Mouse (Mus musculus): ENCODE measurements at regions not wholly inside any gene's neighbourhood (a gene's known extent, or its start where the extent isn't known, plus 50 kb on each side); places are given as distances from the start of the nearest gene placed in this dataset.

DNA sequence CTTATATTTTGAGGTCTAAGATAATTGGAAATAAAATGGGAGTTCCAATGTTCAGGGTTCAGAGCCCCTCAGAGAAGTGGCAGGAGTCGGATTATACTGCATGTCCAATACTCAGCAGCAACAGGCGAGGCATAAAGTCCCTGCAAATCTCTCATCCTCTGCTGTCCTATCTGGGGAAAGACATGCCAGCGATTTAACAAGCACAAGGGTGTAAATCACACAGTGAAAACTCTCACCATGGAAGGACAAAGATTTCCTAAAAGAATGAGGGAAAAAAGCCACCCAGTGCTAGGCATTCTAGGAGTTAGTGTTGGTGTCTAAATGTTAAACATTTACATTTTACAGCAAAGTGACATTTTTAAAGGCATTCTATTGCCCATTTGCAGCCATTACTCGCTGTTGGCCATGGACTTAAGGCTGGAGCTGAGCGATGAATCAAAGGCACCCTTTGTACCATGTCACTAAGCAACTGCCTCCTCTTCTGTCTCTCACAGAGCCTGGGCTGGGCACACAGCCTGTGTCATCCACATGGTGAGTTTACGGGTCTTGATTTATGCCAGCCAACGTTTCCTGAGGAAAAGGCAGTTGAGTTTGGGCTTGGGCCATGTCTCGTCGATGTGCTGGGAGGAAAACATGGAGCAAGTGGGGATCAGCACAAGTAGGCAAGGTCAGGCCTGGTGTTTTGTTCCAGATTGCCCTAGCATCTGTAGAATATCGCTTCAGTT is 265.9 kb upstream of the Ncam1 start:
- DNase-seq (ENCODE audit: low spot score): peak; percentile 63
- H3K9ac ChIP-seq: no peak overlapping the region
- H3K4me1 ChIP-seq (replicated peaks; ENCODE audit: control insufficient read depth, insufficient read depth, low read length): no peaks in the 10 kb centered on the region
- H3K27me3 ChIP-seq (ENCODE audit: control insufficient read depth, insufficient read depth, low read length): no peaks in the 10 kb centered on the region
- peak overlapping the region; percentile 26 for H3K27ac ChIP-seq
- 65% methylated on average over 10 of the region's 10 CpGs for WGBS
- no peak overlapping the region for H3K4me2 ChIP-seq (replicated peaks)
- no peaks in the 10 kb centered on the region for H3K36me3 ChIP-seq (replicated peaks; ENCODE audit: control insufficient read depth, insufficient read depth)
- ATAC-seq (ENCODE audit: low FRiP score): peak; percentile 88; the same call in 1 of the 2 replicates
- H3K9me3 ChIP-seq (ENCODE audit: control insufficient read depth, low read length): no peaks in the 10 kb centered on the region
- H3K4me3 ChIP-seq (replicated peaks; ENCODE audit: low read length): no peak overlapping the region

DNA sequence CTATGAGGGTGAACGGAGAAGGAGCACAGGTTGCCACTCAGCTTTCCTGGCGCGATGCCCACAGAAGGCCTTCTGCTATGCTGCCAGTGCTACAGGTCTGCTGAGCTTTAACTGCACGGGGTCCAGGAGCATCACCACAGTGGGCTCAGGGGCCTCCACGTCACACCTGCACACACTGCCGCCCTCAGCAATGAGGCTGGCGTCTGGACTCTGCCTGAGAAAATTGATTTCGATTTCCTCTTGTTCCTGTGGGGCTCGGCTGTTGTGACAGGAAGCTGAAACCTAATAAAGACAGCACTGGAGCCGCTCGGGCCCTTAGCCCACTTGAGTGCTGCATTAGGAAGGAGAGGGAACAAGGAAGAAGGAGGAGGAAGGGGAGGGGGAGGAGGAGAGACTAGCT is 239.5 kb upstream of the Ncam1 start:
- no peak overlapping the region for H3K4me3 ChIP-seq (replicated peaks; ENCODE audit: low read length)
- no peaks in the 10 kb centered on the region for H3K27me3 ChIP-seq (ENCODE audit: control insufficient read depth, insufficient read depth, low read length)
- peak; percentile 40; the same call in 1 of the 2 replicates for ATAC-seq (ENCODE audit: low FRiP score)
- 55% methylated on average over 11 of the region's 11 CpGs for WGBS
- no peaks in the 10 kb centered on the region for H3K4me1 ChIP-seq (replicated peaks; ENCODE audit: control insufficient read depth, insufficient read depth, low read length)
- H3K9me3 ChIP-seq (ENCODE audit: control insufficient read depth, low read length): no peaks in the 10 kb centered on the region
- H3K36me3 ChIP-seq (replicated peaks; ENCODE audit: control insufficient read depth, insufficient read depth): no peaks in the 10 kb centered on the region
- peak overlapping the region; percentile 16; the same call in 1 of the 2 replicates for H3K27ac ChIP-seq
- no peak for DNase-seq (ENCODE audit: low spot score)
- no peak overlapping the region for H3K9ac ChIP-seq
- no peak overlapping the region for H3K4me2 ChIP-seq (replicated peaks)

DNA sequence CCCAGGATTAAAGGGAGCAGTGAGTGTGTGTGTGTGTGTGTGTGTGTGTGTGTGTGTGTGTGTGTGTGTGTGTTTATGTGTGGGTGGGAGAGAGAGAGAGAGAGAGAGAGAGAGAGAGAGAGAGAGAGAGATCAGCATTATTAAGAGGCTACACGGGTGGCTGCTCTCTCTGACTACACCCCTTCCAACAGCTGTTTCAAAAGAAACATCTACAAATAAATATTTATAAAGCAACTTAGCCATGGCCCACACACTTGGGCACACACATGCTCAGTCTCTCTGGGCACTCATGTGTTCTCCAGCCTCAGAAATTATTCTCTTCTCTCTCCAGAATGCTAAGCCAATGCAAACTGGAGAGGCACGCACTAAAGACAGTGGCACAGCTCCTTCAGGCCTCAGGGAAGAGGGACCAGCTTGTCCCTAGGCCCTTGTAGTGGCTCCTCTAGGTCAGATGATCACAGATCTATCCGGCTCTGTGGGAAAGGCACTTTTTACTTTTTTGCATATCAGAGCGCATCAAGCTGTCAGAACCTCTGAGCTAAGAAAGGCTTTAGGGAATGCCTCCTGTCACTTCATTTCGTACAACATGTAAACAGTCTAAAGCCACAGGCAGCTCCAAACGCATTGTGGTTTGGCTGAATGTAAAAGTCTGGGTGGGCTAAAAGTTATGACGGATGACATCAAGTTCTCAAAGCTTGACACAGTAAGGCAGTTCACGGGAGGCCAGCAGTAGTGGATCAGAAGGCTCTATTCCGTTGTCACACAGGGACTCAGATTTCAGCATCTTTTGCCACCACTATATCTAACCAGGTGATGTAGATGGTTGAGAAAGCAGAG is 233.8 kb upstream of the Ncam1 start:
- ATAC-seq (ENCODE audit: low FRiP score): no peak

DNA sequence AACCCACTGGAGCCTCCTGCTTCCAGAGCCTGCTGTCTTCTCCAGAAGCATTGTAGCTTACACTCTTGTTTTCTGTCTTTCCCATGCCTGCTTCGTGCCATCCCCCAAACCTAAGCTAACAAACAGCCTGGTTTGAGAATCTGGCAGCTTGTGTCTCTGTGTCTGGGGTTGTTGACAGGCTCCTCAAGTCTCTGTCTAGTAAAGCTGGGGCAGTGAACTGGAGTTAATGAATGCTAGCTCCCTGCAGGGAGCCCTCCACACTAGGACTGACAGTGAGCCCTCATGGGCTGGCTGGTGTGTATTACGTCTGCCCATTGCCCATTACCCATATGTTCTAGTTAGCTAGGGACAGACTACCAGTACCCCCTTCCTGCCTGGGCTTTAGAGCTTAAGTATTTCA is 232.6 kb upstream of the Ncam1 start:
- H3K9me3 ChIP-seq (ENCODE audit: control insufficient read depth, low read length): no peaks in the 10 kb centered on the region
- H3K4me1 ChIP-seq (replicated peaks; ENCODE audit: control insufficient read depth, insufficient read depth, low read length): no peaks in the 10 kb centered on the region
- ATAC-seq (ENCODE audit: low FRiP score) (no peak), DNase-seq (ENCODE audit: low spot score) (no peak)
- H3K9ac ChIP-seq: no peak overlapping the region
- H3K27me3 ChIP-seq (ENCODE audit: control insufficient read depth, insufficient read depth, low read length): no peaks in the 10 kb centered on the region
- H3K4me3 ChIP-seq (replicated peaks; ENCODE audit: low read length): no peak overlapping the region
- H3K36me3 ChIP-seq (replicated peaks; ENCODE audit: control insufficient read depth, insufficient read depth): no peaks in the 10 kb centered on the region
- 30% methylated on average over 2 of the region's 2 CpGs for WGBS
- no peak overlapping the region for H3K4me2 ChIP-seq (replicated peaks)
- no peak overlapping the region for H3K27ac ChIP-seq

More for the DNA sequence above, 233.8 kb upstream of the Ncam1 start:
- Histone ChIP-seq H3K9ac (no peak overlapping the region), H3K4me1 (replicated peaks; ENCODE audit: control insufficient read depth, insufficient read depth, low read length) (no peaks in the 10 kb centered on the region), H3K9me3 (ENCODE audit: control insufficient read depth, low read length) (no peaks in the 10 kb centered on the region), H3K4me3 (replicated peaks; ENCODE audit: low read length) (no peak overlapping the region), H3K27me3 (ENCODE audit: control insufficient read depth, insufficient read depth, low read length) (no peaks in the 10 kb centered on the region), H3K4me2 (replicated peaks) (no peak overlapping the region), H3K27ac (no peak overlapping the region), H3K36me3 (replicated peaks; ENCODE audit: control insufficient read depth, insufficient read depth) (no peaks in the 10 kb centered on the region)
- 44% methylated on average over 9 of the region's 9 CpGs for WGBS
- DNase-seq (ENCODE audit: low spot score): no peak

DNA sequence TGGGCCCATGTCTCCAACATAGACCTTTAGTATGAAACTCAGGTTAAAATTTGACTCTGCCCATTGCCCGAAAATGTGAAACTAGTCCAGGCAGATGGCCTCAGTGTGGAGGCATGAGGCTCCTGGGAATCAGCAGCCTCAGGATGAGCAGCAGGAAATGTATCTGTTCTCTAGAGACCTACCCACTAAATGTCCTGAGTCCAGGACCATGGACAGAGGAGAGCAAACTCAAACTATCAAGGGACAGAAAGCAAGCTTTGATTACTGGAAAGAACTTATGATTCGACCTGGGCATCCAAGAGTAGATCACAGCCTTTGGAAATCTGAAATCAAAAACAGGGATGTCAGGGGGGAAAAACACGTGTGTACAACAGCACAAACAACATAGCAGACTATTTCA is 230.3 kb upstream of the Ncam1 start:
- Histone ChIP-seq H3K9ac (no peak overlapping the region), H3K4me1 (replicated peaks; ENCODE audit: control insufficient read depth, insufficient read depth, low read length) (no peaks in the 10 kb centered on the region), H3K27me3 (ENCODE audit: control insufficient read depth, insufficient read depth, low read length) (no peaks in the 10 kb centered on the region), H3K9me3 (ENCODE audit: control insufficient read depth, low read length) (no peaks in the 10 kb centered on the region), H3K4me2 (replicated peaks) (no peak overlapping the region), H3K36me3 (replicated peaks; ENCODE audit: control insufficient read depth, insufficient read depth) (no peaks in the 10 kb centered on the region), H3K27ac (no peak overlapping the region), H3K4me3 (replicated peaks; ENCODE audit: low read length) (no peak overlapping the region)
- DNase-seq (ENCODE audit: low spot score) (peak; percentile 47), ATAC-seq (ENCODE audit: low FRiP score) (no peak)
- 74% methylated on average over 3 of the region's 3 CpGs for WGBS

DNA sequence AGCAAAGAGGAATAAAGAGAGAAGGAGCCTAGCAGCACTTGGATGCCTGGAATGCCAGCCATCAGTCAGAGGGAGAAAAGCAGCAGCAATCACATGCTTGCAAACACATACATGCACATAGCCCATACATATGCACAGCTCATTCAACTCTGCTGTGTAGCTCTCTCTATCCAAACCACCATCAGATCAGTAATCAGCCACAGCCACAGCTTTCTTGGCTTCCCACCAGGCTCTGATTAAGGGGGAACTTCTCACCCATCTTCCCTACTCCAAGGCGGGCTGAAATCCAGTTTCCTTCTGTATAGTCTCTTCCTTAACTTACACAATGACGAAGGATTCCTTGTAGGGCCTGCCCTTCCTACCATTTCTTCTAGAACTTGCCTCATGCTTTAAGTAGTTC is 229.8 kb upstream of the Ncam1 start:
- Histone ChIP-seq H3K4me3 (replicated peaks; ENCODE audit: low read length) (no peak overlapping the region), H3K4me1 (replicated peaks; ENCODE audit: control insufficient read depth, insufficient read depth, low read length) (no peaks in the 10 kb centered on the region), H3K4me2 (replicated peaks) (no peak overlapping the region), H3K9me3 (ENCODE audit: control insufficient read depth, low read length) (no peaks in the 10 kb centered on the region), H3K9ac (no peak overlapping the region), H3K27ac (no peak overlapping the region), H3K27me3 (ENCODE audit: control insufficient read depth, insufficient read depth, low read length) (no peaks in the 10 kb centered on the region), H3K36me3 (replicated peaks; ENCODE audit: control insufficient read depth, insufficient read depth) (no peaks in the 10 kb centered on the region)
- WGBS: 94% methylated on average over 2 of the region's 2 CpGs
- ATAC-seq (ENCODE audit: low FRiP score) (no peak), DNase-seq (ENCODE audit: low spot score) (no peak)

DNA sequence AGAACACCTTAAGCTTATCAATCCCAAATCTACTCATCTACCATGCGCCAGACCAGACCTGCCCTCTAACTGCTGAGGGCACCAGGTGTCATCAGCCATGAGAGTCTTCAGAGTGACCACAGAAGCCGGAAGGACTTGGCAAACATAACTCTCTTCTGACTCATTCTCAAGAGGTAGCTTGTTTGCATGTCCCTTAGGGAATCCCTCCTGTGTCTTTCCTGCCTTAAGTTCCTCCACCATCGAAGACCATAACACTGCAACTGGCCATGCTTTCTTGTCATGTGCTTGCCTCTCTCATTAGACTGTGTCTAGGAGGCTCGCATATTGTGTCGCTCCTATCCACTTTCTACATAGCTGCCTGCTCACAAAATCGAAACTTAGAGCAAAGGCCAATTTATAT is 226.1 kb upstream of the Ncam1 start:
- Histone ChIP-seq H3K4me1 (replicated peaks; ENCODE audit: control insufficient read depth, insufficient read depth, low read length) (no peaks in the 10 kb centered on the region), H3K4me3 (replicated peaks; ENCODE audit: low read length) (no peak overlapping the region), H3K9ac (no peak overlapping the region), H3K27ac (no peak overlapping the region), H3K27me3 (ENCODE audit: control insufficient read depth, insufficient read depth, low read length) (no peaks in the 10 kb centered on the region), H3K4me2 (replicated peaks) (no peak overlapping the region), H3K36me3 (replicated peaks; ENCODE audit: control insufficient read depth, insufficient read depth) (no peaks in the 10 kb centered on the region), H3K9me3 (ENCODE audit: control insufficient read depth, low read length) (no peaks in the 10 kb centered on the region)
- ATAC-seq (ENCODE audit: low FRiP score): no peak
- no peak for DNase-seq (ENCODE audit: low spot score)
- WGBS: 94% methylated on average over 6 of the region's 6 CpGs

DNA sequence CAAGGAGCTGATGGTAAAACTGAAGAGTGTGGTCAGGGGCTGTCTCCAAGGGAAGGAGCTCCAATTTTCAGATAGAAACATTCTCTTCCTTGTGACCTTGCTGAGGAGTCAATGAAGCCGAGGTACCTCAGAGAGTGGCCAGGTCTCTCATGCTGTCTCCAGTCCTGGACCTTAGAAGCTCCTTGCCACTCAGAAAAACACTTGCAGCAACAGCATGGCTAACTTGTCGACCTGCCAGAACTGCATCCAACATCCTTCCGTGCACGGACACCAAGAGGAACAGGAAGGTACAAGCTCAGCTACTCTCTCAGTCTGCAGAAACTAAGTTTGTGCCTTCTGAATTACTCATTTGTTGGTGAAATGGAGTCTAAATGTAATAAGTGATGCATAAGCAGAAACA is 214.9 kb upstream of the Ncam1 start:
- 90% methylated on average over 4 of the region's 4 CpGs for WGBS
- DNase-seq (ENCODE audit: low spot score) (no peak), ATAC-seq (ENCODE audit: low FRiP score) (no peak)
- no peak overlapping the region for H3K4me2 ChIP-seq (replicated peaks)
- H3K4me1 ChIP-seq (replicated peaks; ENCODE audit: control insufficient read depth, insufficient read depth, low read length): no peaks in the 10 kb centered on the region
- H3K9me3 ChIP-seq (ENCODE audit: control insufficient read depth, low read length): no peaks in the 10 kb centered on the region
- H3K27ac ChIP-seq: no peak overlapping the region
- no peak overlapping the region for H3K9ac ChIP-seq
- no peaks in the 10 kb centered on the region for H3K36me3 ChIP-seq (replicated peaks; ENCODE audit: control insufficient read depth, insufficient read depth)
- no peaks in the 10 kb centered on the region for H3K27me3 ChIP-seq (ENCODE audit: control insufficient read depth, insufficient read depth, low read length)
- H3K4me3 ChIP-seq (replicated peaks; ENCODE audit: low read length): no peak overlapping the region

DNA sequence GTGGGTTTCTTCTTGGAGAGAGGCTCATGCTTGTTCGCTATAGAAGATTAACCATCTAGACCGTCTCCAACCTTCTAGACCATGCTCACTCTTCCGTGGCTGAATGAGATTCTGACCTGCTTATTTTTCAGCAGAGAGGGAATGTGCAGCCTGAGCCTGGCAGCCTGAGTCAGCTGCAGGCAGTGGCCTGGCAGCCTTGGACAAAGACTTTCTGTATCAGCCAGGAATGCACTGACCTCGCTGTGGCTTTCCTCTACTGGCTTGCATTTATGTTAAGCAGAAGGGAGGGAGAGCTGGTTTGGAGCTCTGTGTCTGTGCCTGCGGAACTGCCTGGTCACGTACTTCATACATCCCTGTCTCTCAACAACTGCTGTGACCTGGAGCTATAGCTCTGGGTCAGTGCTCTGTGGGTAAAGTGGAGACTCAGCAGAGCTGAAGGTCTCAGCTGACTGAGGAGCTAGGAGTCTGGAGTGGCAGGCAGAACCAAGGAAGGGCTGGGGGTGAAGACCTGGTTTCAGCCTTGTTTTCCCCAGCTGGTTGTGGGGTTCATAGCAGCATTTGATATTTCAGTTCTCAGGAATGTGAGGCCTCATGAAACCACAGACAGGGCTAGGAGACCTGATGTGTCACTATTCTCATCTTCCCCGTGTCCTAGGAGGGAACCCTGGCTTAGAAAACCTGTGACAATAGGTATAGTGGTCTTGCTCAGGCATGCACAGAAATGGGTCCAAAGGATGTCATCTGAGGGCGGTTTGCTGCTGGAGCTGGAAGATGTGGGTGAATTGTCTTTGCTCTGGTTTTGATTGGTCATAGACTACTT is 207.2 kb upstream of the Ncam1 start:
- H3K9me3 ChIP-seq (ENCODE audit: control insufficient read depth, low read length): no peaks in the 10 kb centered on the region
- H3K4me1 ChIP-seq (replicated peaks; ENCODE audit: control insufficient read depth, insufficient read depth, low read length): peaks cover 10% of the 10 kb centered on the region
- H3K36me3 ChIP-seq (replicated peaks; ENCODE audit: control insufficient read depth, insufficient read depth): no peaks in the 10 kb centered on the region
- no peak overlapping the region for H3K4me2 ChIP-seq (replicated peaks)
- peak overlapping the region; percentile 65 for H3K27ac ChIP-seq
- no peaks in the 10 kb centered on the region for H3K27me3 ChIP-seq (ENCODE audit: control insufficient read depth, insufficient read depth, low read length)
- ATAC-seq (ENCODE audit: low FRiP score): peak; percentile 51; the same call in 1 of the 2 replicates
- WGBS: 35% methylated on average over 8 of the region's 8 CpGs
- H3K4me3 ChIP-seq (replicated peaks; ENCODE audit: low read length): no peak overlapping the region
- 0 out of 2 replicates have a peak overlapping the region, but pooled peaks have one; percentile 4 for H3K9ac ChIP-seq
- DNase-seq (ENCODE audit: low spot score): peak; percentile 47

Measured in hindbrain, embryonic 14.5 days (tissue).